Mouse (Mus musculus) ZHBTc4 (cell line): ENCODE data around the gene Cldn12.

ENCODE experiments used
- DNase-seq: peaks from one replicate; pipeline ENCODE4 v3.0.0-alpha.2; 2011; ENCODE audit warnings: low read depth, low spot score

Gene Cldn12

DNA sequence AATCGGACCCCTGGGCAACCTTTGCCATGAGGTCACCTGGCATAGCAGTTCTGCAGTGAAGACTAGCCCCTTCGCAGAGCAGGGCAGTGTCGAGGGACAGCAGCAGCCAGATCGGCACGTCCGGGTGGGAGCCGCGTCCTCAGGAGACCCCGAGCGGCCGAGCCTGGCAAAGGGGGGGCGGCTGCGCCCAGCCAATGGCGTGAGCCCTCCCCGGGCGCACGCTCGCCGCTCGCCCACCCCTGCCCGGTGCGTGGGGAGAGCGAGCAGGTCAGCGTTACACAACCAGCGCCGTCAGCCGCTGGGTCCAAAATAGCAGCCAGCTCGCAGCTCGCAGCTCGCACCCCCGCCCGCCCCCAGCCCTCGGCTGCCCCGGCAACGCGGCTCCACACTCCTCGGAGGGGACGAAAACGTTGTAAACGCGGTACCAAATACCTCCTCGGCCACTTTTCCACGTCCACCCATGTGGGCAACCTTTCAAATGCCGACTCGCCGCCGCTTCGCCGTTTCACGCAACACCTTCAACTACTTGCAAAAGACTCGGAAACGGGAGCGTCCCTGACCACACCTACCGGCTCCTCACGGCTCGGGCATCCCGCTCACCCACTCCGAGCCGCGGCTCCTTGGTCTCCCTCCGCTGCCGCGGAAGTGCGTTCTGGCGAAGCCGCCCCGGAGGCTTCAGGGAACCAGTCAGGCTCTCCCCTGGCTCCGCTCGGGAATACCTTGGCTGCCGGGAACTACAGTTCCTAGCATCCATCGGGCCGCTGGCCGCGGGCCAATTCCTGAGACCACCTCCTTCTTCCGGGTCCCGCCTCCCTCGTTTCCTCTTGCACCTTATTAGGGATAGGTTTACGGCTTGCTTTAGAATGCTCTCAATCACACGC, at the start of gene Cldn12:
Gene Cldn12, minus strand, starts transcription at position 763 of the 881 bp plus-strand sequence.
- peak; percentile 97 for DNase-seq

DNA sequence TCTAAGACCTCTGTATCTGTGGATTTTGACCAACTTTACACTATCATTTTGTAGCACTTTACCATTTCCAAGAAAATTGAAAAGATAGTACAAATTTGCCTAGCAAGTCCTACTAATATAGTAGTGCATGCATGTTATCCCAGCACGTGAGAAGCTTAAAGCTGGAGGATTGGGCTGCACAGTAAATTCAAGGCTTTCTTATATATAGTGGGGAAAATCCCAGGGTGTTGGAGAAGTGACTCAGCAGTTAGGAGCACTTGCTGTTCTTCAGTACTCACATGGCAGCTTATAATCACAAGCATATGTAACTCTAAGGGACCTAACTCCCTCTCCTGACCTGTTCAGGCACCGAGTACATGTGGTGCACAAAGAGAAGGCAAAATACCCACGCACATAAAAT, 47.7 kb upstream of the Cldn12 start:
- DNase-seq = no peak

GRCm38 (mm10) chr5:5561041-5561706, 46.4 kb upstream of the Cldn12 start:
- DNase-seq = peak; percentile 61

DNA sequence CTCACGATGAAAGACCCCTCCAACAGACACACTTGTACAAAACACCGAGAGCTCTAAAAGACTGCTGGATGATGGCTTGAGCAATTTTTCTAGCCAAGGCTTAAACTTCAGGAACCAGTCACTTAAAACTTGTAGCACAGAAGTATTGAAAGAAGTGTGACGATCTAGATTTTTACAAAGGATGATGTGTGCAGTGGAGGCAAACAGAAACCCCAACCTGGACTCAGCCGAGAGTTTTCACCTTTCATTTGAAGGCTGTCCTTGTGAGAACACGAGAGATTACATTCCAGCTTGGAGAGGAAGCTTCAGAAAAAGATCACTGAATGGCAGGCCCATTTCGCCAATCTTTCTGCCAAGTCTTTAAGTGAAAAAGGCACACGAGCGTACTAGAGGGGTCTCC, 45.0 kb upstream of the Cldn12 start:
- DNase-seq = no peak

DNA sequence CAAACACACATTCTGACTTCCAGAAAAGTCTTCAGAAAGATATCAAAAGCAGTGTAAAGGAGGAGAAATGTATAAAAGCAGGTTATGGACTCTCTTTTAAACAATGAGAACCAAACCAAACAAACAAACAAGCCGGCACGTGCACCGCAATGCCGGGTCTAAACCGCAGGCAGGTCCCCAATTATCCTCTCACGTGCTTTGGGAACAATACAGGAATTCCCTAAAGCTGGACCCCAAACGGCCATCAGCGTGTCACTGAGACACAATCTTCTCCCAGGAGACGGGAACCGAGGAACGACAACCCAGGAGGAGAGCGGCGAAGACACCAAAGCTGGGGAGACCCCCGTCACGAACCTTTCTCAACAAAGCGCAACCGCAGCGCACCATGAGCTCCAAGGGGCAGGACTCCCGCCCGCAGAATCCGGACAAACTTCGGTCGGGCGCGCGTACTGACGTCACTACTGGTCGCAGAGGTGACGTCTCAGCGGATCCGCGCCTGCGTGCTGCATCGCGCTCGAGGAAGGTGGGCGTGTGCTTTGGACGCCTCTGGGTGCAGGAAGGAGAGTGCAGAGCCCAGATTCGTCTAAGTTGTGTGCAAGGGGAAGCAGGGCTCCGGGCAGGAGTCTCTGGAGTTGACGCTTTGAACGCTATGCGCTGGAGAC, 44.5 kb upstream of the Cldn12 start, which contains the start of gene Gtpbp10:
Gene Gtpbp10, minus strand, starts transcription at position 460 of the 662 bp plus-strand sequence.
- DNase-seq = peak; percentile 97

DNA sequence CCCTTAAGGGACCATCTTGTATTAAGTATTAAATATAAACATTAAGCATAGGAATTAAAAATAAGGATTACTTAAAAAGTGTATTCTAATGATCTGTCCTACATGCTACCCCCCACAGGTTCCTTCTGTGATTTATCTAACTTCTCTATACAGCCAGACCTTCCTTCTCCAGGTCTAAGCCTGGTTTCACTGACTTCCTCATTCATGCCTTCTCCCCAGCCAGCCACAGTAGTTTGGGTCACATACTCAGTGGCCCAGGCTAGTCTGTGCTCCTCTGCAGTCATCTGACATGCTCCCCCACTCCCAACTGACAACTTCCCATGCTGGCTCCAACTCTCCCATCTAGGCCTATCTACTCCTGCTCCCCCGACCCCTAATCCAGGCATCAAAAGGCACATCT, 36.4 kb upstream of the Cldn12 start:
- no peak for DNase-seq

- DNase-seq = peak; percentile 12
These were observed 25.6 kb upstream of the Cldn12 start for GRCm38 (mm10) chr5:5540385-5540784.

- DNase-seq = no peak
These were observed 25.0 kb upstream of the Cldn12 start for GRCm38 (mm10) chr5:5539771-5540170.

DNA sequence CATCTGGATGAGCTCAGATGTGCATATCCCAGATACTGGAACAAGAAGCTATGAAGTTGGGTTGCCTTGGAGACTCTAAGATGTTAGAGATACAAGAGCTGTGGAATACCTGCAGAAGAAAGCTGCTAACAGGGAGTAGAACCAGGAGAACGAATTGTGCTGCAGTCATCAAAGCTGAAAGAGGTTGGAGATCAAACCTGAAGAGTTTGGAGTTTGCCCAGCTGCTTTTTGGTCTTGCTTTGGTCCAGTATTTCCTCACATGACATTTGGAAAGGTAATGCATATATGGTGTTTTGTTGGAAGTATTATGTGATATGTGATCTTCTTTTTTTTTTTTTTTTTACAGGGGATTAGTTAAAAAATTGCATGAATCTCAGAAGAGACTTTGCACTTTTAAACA, 21.4 kb upstream of the Cldn12 start:
- no peak for DNase-seq

DNA sequence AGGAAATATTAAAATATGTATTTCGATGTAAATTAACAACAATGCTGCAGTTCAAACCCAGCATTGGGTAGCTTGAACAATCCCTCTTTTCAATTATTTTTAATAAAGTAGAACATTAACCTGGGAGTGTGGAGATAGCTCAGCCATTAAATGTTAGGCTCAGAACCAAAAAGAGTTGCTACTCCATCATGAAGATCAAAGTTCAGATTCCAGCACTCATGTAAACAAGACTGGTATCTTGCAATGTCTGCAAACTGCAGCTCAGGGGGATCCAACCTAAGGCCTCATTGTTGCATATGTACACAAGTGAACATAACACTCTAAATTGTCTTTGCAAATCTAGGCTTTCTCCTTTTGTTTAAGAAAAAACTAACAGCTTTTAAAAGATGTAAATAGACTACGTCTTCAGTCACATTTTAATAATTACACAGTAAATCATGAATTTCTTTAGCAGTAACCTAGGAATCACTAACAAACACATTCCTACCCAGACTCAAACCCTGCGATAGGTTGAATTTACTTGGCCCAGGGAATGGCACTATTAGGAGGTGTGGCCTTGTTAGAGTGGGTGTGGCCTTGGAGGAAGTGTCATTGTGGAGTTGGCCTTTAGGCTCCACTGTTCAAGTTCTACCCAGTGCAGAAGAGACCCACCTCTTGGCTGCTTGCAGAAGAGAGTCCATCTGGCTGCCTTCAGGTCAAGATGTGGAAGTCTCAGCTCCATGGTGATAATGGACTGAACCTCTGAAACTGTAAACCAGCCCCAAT, 19.1 kb upstream of the Cldn12 start:
- peak; percentile 17 for DNase-seq

- DNase-seq = no peak
These were observed 653 bp upstream of the Cldn12 start for GRCm38 (mm10) chr5:5515411-5515810.

- DNase-seq = no peak
These were observed 3.4 kb downstream of the Cldn12 start for GRCm38 (mm10) chr5:5511401-5511800.

DNA sequence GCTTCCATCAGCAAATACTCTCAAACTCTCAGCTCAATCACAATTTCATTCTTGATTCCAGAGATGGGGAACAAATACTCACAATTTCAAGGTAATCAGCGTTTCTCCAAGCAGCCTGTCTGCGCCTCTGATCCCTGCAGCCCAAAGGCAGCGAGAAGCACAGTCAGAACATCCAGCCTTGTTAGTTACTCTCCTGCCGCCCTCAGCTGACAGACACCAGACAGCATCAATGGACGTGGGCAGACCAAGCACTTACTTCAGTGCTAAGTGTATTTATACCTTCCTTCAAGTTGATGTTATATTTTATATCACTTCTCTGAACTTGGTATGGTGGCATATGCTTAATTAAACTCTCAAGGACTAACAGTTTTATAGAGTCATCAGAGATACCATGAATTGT, 3.8 kb downstream of the Cldn12 start:
- no peak for DNase-seq

DNA sequence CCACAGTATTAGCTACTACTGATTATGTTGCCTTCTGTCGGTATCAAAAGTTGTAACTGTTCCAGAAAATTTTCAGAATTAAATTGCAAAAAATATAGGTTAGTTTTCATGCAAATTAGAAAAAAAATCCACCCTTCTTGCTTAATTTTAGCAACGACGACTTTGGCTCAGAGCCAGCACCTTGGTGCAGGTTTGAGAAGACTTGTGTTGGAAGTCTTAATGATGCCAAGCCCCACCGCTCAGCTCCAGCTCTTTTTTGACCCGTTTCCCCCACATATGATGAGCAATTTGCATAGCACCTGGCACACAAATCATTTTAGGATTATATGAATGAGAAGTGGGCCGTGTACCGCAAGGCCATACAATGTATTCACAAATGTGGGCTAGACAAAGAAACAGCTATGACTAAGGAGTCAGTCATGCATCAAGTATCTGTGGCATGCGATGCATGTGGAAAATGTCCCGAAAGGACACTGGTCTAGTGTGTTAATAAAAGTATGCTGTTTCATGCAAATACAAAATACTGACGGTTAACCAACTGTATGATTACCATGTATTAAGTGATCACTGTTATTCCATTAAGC, 4.4 kb downstream of the Cldn12 start:
- no peak for DNase-seq

- DNase-seq = no peak
These were observed 6.5 kb downstream of the Cldn12 start for GRCm38 (mm10) chr5:5508231-5508630.

DNA sequence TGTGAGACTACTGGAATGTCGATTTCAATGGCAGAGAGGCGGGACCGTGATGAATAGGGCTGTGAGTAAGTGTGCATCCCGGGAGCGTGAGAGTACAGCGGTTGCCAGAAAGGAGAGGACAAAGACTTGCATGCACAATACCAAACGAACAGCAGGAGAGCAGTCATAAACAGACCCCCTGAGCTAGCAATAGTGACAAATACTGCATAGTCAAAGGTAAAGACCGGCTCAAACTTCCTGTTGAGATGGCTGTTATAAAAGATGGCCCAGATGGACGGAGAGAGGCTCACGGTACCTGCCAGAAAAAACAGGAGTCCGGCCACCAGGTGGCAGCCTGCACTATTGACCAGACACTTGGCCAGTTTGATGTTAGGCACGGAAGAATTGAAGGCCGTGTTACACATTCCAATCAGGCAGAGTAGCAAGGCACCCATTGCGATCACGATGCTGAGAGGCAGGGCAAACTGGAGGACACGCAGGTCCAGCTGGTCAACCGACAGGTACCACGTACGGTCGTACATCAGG, 7.0 kb downstream of the Cldn12 start:
- DNase-seq = peak; percentile 87

DNA sequence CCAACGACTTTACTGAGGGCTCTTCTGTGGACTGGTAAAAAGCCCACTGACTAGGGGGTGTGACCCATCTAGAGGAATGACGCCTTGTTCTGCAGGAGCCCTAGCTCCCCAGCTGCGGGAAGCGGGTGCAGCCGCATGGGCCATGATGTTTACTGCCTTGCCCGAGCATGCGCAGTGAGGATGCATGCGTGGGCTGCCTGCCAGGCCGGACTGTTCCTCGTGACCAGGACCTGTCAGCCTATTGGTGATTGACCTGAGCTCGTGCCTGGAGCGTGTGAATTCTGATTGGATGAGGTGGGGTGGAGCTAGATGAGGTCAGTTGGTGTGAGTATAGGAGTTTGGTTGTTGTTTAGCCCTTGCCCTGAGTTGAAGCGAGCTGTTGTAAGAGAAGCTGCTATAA, 10.3 kb downstream of the Cldn12 start:
- peak; percentile 97 for DNase-seq

DNA sequence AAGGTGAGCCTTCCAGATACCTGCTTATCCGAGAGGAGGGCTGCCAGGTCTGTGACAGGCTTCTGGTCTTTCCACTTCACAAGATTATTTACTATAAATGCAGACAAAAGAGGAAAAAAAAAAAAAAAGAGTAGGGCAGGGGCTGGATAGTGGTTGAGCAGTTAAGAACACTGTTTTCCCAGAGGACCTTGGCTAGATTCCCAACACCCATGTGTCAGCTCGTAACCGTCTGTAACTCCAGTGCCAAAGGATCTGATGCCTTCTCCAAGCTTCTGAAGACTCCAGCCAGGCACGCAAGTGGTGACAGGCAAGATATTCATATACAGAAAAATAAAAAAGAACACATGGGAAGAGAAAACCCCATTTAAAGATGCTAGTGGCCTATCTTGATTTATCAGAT, 11.4 kb downstream of the Cldn12 start:
- DNase-seq = no peak

GRCm38 (mm10) chr5:5501583-5501982, 13.2 kb downstream of the Cldn12 start:
- DNase-seq = no peak

DNA sequence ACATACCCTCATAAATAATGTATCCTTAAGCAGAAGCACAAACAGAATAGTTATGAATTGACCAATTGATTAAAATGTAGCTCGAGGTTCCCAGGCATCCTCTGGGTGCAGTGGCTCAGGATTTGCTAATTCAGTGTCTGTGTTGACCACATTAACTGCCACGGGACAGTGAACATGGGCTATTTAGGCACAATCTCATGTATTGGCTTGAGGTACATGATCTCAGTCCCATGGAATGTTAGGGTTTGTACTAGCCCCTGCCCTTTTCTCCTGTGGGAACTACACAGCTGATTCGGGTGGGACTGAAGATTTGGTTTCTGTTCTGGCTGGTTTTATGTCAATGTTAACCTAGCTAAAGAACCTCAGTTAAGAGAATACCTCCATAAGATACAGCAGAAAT, 18.4 kb downstream of the Cldn12 start:
- DNase-seq = no peak

GRCm38 (mm10) chr5:5495042-5495441, 19.7 kb downstream of the Cldn12 start:
- DNase-seq = no peak
